Mouse (Mus musculus) liver, embryonic 11.5 days (tissue): ENCODE data around the gene Gm49387. TPM values are rescaled to one million over a fixed set of nuclear protein-coding genes. Genes with fewer than 3 reads are reported as not detected.

Source experiments
- ATAC-seq: fragments of 200-750 bp; cut with Nextera tagmentation; replicated peaks from 2 replicates; pipeline ENCODE4 v1.8.0; 2017; ENCODE audit warnings: moderate number of reproducible peaks, mild to moderate bottlenecking, moderate TSS enrichment, moderate library complexity; ENCODE audit not compliant: low FRiP score
- DNase-seq: peaks from one replicate; pipeline ENCODE4 v3.0.0-alpha.2; 2017; ENCODE audit warnings: low spot score
- H3K27ac ChIP-seq: fragments of 300-500 bp; sonication (generic); 2 replicates; pipeline ENCODE4 v1.5.1; 2014; ENCODE audit warnings: mild to moderate bottlenecking, low read depth, low read length, control low read depth
- H3K27me3 ChIP-seq: fragments of 300-500 bp; sonication (generic); replicated peaks from 2 replicates; pipeline ENCODE4 v1.6.1; 2014; ENCODE audit warnings: low read length, mixed read lengths; ENCODE audit not compliant: control insufficient read depth, insufficient read depth
- H3K36me3 ChIP-seq: fragments of 300-500 bp; sonication (generic); 2 replicates; pipeline ENCODE4 v1.6.1; 2014; ENCODE audit warnings: mild to moderate bottlenecking, low read length, moderate library complexity, mixed read lengths; ENCODE audit not compliant: control insufficient read depth, insufficient read depth
- H3K4me1 ChIP-seq: fragments of 300-500 bp; sonication (generic); replicated peaks from 2 replicates; pipeline ENCODE4 v1.6.1; 2014; ENCODE audit warnings: low read length, mixed read lengths; ENCODE audit not compliant: control insufficient read depth, insufficient read depth
- H3K4me2 ChIP-seq: fragments of 300-500 bp; sonication (generic); 2 replicates; pipeline ENCODE4 v1.6.1; 2014; ENCODE audit warnings: mild to moderate bottlenecking, control low read depth, moderate library complexity
- H3K4me3 ChIP-seq: fragments of 300-500 bp; sonication (generic); 2 replicates; pipeline ENCODE4 v1.5.1; 2014; ENCODE audit warnings: low read depth, low read length, control low read depth
- H3K9ac ChIP-seq: fragments of 300-500 bp; sonication (generic); 2 replicates; pipeline ENCODE4 v1.6.1; 2014; ENCODE audit warnings: low read depth, low read length, control low read depth
- H3K9me3 ChIP-seq: fragments of 300-500 bp; sonication (generic); 2 replicates; pipeline ENCODE4 v1.6.1; 2016; ENCODE audit warnings: low read length, inconsistent platforms, mixed read lengths; ENCODE audit not compliant: control insufficient read depth
- WGBS: fragments of 180-500 bp; shearing (Covaris S2); extraction: QIAGEN DNeasy Blood & Tissue Kit; methylation state at CpG from one replicate; pipeline ENCODE4 v1.1.7; 2014; 5-methylcytosine and 5-hydroxymethylcytosine counted together
- polyA plus RNA-seq: library from polyadenylated mRNA; unstranded; fragments of >200 nt; fragmentation: Nextera tagmentation; extraction: Ambion mirVana; gene quantifications from 2 replicates; pipeline ENCODE4 v1.2.1, GENCODE M21; 2014

Gm49387 gene
- polyA plus RNA-seq, 1 experiment from 2014 or later = 0.19 TPM

- WGBS = 67% methylated on average over 9 of the region's 9 CpGs
- no peak overlapping the region for H3K9ac ChIP-seq
- no peak for DNase-seq
- H3K27me3 ChIP-seq = no peaks in the 10 kb centered on the region
- H3K9me3 ChIP-seq = no peaks in the 10 kb centered on the region
- no peak for ATAC-seq
- H3K4me3 ChIP-seq = no peak overlapping the region
- no peaks in the 10 kb centered on the region for H3K36me3 ChIP-seq
- no peak overlapping the region for H3K27ac ChIP-seq
- no peaks in the 10 kb centered on the region; the same call in 1 of the 2 replicates for H3K4me1 ChIP-seq
- H3K4me2 ChIP-seq = no peak overlapping the region
Measured at GRCm38 (mm10) chr14:31577966-31578735, 62.5 kb downstream of the Gm49387 start.

DNA sequence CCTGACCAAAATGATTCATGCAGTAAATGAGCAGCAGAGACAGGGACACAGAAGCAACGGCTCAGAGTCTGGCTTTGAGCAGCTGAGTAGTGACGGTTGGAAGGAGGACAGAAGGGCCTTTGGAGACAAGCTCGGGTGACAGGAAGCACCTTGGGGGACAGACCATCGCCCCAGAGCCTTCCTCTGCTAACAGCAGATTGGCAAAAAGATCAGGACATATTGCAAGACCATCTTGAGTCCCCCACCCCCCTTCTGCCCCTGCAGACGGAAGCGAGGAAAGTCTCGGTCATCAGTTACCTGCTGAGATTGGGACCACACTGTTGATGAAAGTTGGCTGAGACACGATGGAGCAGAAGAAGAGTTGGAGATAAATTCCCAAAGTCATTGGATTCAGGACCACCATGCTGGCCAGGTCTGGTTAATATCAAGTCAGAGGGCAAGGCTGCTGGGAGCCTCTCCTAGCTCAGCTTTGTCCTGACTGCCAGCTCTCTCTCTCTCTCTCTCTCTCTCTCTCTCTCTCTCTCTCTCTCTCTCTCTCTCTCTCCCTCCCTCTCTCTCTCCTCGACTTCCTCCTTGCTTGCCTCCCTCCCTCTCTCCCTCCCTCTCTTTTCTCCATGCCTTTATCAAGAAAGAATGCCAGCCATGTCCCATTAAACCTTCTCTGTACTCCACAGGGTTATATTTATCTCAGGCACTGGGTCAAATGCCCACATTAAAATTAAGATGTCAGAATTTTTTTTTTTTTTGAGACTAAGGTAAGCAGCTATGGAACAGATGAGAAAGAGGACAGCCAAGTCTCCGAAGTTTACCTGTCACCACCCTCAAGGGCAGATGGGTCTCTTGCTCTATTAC, 63.6 kb downstream of the Gm49387 start:
- Histone ChIP-seq H3K36me3 (no peaks in the 10 kb centered on the region), H3K27me3 (no peaks in the 10 kb centered on the region), H3K9me3 (no peaks in the 10 kb centered on the region), H3K4me2 (no peak overlapping the region), H3K4me3 (no peak overlapping the region), H3K9ac (no peak overlapping the region), H3K4me1 (no peaks in the 10 kb centered on the region; the same call in 1 of the 2 replicates), H3K27ac (no peak overlapping the region)
- DNase-seq = no peak
- ATAC-seq = no peak
- 34% methylated on average over 10 of the region's 10 CpGs for WGBS

- DNase-seq (no peak), ATAC-seq (no peak)
- H3K4me1 ChIP-seq = peaks cover 3% of the 10 kb centered on the region
- no peak overlapping the region for H3K9ac ChIP-seq
- 76% methylated on average over 9 of the region's 9 CpGs for WGBS
- no peak overlapping the region for H3K4me3 ChIP-seq
- no peaks in the 10 kb centered on the region for H3K36me3 ChIP-seq
- no peaks in the 10 kb centered on the region for H3K9me3 ChIP-seq
- no peaks in the 10 kb centered on the region for H3K27me3 ChIP-seq
- H3K27ac ChIP-seq = no peak overlapping the region
- no peak overlapping the region for H3K4me2 ChIP-seq
Measured at GRCm38 (mm10) chr14:31575866-31576265, 64.8 kb downstream of the Gm49387 start.

DNA sequence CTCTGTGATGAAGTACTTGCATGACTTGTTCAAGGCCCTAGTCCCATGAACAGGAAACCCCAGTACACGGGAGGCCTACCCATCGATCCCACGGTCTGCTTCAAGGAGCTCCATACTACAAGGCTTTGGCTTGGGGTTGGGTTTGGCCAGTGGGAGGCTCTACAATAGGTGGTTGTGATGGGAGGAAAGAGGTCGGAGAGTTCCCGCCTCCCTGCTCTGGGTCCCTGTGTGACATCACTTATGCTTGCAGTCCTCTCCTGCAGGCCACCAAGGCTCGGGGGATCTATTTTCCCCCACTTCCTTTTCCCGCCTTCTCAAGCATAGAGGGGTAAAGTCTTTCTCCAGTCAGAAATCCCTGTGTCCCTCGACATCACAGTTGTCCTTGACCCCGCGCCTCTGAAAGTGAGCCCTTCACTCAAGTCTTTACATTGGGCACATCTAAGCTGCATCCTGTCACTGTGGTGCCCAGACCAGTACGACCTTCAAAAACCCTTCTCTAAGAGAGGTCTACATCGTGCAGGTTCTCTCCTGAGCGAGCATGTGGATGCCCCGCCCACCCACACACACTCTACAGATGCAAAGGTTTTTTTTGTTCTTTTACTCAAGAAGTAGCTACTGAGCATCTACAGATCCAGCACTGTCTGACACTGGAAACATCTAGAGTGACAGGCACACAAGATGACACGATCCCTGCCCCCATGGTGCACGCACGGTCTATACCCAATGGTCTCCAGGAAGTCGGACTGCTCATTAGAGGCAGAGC, 65.6 kb downstream of the Gm49387 start:
- Histone ChIP-seq H3K27ac (no peak overlapping the region), H3K4me2 (no peak overlapping the region), H3K27me3 (no peaks in the 10 kb centered on the region), H3K4me3 (no peak overlapping the region), H3K36me3 (no peaks in the 10 kb centered on the region), H3K9ac (no peak overlapping the region), H3K4me1 (peaks cover 11% of the 10 kb centered on the region), H3K9me3 (no peaks in the 10 kb centered on the region)
- 86% methylated on average over 18 of the region's 18 CpGs for WGBS
- ATAC-seq (no peak), DNase-seq (no peak)

GRCm38 (mm10) chr14:31572561-31573175, 68.0 kb downstream of the Gm49387 start:
- Histone ChIP-seq H3K4me2 (no peak overlapping the region), H3K27me3 (no peaks in the 10 kb centered on the region), H3K4me3 (no peak overlapping the region), H3K27ac (no peak overlapping the region), H3K36me3 (no peaks in the 10 kb centered on the region), H3K9me3 (no peaks in the 10 kb centered on the region), H3K4me1 (peaks cover 20% of the 10 kb centered on the region), H3K9ac (no peak overlapping the region)
- 79% methylated on average over 9 of the region's 9 CpGs for WGBS
- DNase-seq (no peak), ATAC-seq (no peak)

GRCm38 (mm10) chr14:31571419-31571818, 69.3 kb downstream of the Gm49387 start:
- DNase-seq = no peak
- no peak overlapping the region for H3K9ac ChIP-seq
- no peaks in the 10 kb centered on the region for H3K9me3 ChIP-seq
- no peak overlapping the region for H3K27ac ChIP-seq
- H3K27me3 ChIP-seq = no peaks in the 10 kb centered on the region
- H3K36me3 ChIP-seq = no peaks in the 10 kb centered on the region
- no peak for ATAC-seq
- H3K4me3 ChIP-seq = no peak overlapping the region
- H3K4me1 ChIP-seq = peaks cover 20% of the 10 kb centered on the region
- H3K4me2 ChIP-seq = no peak overlapping the region
- WGBS = 86% methylated on average over 5 of the region's 5 CpGs

- DNase-seq (no peak), ATAC-seq (peak; percentile 68)
- Histone ChIP-seq H3K9ac (no peak overlapping the region), H3K27ac (no peak overlapping the region; the same call in 1 of the 2 replicates), H3K9me3 (no peaks in the 10 kb centered on the region), H3K27me3 (no peaks in the 10 kb centered on the region), H3K4me1 (peaks cover 22% of the 10 kb centered on the region), H3K4me3 (no peak overlapping the region), H3K36me3 (no peaks in the 10 kb centered on the region), H3K4me2 (no peak overlapping the region)
- WGBS = 28% methylated on average over 6 of the region's 6 CpGs
Measured at GRCm38 (mm10) chr14:31570131-31570951, 70.3 kb downstream of the Gm49387 start.
